Mouse (Mus musculus) urinary bladder, adult 18-20 months (tissue): ENCODE data around the gene Vps50.
"Not testable (repeated sequence)": the region's sequence is repeated elsewhere in the genome, so short reads cannot be mapped to it uniquely, and the experiment has no call there.

Experiments used
- DNase-seq, 2 experiments: peaks; one replicate each; pipeline ENCODE4 v3.0.0; 2022; ENCODE audit warnings: low spot score in 2 of 2, mixed read lengths in 2 of 2

Vps50 gene

DNA sequence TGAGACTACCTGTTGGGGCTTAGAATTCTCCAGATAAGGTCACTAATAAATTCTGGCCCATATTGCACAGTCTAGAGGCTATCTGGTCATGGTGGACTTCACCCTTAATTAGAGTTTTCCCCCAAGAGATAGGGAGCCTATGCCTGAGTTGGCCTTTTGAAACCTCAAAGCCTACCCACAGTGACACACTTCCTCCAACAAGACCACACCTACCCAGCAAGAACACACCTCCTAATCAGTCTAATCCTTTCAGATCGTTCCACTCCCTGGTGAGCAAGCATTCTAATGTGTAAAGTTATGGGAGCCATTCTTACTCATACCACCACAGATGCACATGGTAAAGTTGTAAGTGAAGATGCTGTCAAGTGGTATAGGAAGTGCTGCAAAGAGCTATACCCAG is 37.9 kb downstream of the Vps50 start:
- DNase-seq: no peak

GRCm38 (mm10) chr6:3539470-3539869 is 41.3 kb downstream of the Vps50 start:
- no peak for DNase-seq

- no peak for DNase-seq
Observed at GRCm38 (mm10) chr6:3543862-3544261, 45.7 kb downstream of the Vps50 start.

GRCm38 (mm10) chr6:3544970-3545369 is 46.8 kb downstream of the Vps50 start:
- DNase-seq: no peak

DNA sequence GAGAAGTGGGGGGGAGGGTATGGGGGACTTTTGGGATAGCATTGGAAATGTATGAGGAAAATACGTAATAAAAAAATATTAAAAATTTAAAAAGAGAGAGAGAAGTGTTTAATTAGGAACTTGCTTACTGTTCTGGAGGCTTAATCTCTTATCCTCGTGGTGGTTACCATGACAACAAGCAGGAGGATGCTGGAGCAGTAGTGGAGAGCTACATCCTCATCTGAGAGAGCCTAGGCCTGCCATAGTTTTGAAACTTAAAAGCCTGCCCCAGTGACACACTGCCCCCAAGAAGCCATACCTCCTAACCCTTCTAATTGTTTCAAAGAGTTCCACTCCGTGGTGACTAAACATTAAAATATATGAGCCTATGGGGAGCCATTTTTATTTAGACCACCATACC is 50.8 kb downstream of the Vps50 start:
- DNase-seq: no peak

DNA sequence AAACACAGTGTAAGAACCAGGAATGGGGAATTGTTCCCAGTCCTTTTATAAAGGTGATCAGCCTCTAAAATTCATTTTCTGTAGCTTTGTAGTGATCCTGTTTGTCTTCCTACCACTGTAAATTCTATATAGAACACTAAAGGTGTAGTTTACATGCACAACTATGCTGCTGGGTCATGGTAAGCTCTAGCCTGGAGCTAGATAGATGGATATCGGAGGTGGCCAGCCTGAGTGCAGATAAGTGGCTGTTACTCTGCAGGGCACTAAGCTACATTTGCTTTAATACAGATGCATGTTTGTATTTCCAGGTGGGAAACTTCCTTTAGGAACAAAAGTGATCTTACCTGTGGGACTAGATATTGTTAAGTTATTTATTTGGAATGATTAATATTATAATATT is 51.8 kb downstream of the Vps50 start:
- DNase-seq: no peak

DNA sequence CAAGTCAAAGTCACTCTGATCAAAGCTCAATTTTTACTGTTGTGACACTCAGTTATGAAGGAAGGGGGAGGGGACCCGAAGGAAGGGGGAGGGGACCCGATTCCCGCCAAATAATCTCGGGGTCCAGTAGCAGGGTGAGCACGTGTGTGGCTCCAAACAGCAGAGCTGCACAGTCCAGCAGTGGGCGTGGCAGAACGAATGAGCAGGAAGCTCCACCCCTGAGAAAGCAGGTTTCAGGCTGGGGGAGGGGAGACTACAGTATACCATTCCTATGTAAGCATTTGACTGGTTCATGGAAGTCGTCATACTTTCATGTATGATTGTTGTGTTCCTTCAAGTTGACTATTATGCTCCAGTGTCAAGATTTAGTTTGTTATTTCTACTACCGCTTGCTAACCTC is 54.5 kb downstream of the Vps50 start:
- DNase-seq: not testable (repeated sequence)

DNA sequence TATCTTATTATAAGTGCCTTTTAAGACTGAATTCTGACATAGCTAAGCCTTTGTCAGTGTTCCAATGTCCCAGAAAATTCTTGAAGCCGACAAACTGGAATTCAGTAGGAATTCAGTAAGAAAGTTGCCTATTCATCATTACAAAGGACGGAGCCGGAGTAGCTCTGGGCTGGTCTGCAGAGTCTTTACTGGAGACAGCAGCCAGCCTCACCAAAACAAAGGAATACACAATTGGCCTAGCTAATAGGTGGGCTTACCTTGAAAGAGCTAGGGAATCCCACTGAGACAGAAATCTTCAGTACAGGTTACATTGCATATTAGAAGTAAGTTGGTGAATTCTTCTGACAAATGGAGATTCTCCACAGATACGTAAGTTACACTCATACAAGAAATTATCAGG is 59.0 kb downstream of the Vps50 start:
- no peak for DNase-seq

GRCm38 (mm10) chr6:3560009-3560408 is 61.8 kb downstream of the Vps50 start:
- DNase-seq: no peak

- DNase-seq: no peak
Observed at GRCm38 (mm10) chr6:3562301-3562700, 64.1 kb downstream of the Vps50 start.

- not testable (repeated sequence) for DNase-seq
Observed at GRCm38 (mm10) chr6:3564118-3564517, 65.9 kb downstream of the Vps50 start.

DNA sequence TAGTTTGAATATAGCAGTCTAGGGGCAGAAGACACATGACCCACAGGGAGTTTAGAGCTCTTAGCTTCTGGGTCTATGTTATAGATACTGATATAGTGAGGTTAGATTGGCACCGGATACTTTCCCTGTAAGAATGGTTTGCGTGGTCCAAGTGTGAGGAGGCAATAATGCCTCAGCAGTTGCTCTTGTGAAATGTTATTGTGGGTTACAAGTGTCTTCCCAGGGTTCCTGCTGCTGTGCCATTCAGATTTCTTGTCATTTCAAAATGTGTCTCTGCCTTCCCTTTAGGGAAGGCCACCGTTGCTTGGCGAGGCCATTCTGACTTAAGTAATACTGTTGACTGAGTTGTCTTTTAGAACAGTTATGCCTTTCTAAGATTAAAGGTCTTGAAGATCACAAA is 66.8 kb downstream of the Vps50 start:
- DNase-seq: no peak

GRCm38 (mm10) chr6:3565667-3566066 is 67.5 kb downstream of the Vps50 start:
- DNase-seq: no peak

DNA sequence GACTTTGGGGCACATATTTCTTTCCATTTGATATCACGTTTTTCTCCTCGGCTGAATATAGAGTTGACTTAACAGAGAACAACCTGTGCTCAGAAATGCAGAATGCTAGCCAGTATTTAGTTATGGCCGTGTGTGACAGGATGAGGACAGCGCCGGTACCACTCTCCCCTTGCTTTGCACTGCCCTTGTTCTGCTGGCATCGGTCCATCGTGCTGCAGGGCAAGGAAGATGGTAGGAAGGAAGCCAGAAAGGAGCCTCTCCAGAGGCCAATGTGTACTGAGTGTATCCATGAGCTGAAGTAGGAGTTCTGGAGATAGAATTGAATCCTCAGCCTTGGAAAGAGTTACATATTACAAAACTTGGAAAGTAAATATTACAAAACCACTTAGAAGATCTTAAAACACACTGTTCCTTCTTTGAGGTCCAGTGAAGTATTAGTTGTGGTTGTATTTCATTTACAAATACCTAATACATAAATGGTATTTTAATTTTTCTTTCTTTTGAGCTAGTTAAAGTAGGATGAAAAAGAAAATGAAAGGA is 69.0 kb downstream of the Vps50 start:
- DNase-seq: no peak

- DNase-seq: no peak
Observed at GRCm38 (mm10) chr6:3572221-3572815, 74.1 kb downstream of the Vps50 start.

- no peak for DNase-seq
Observed at GRCm38 (mm10) chr6:3573787-3574186, 75.6 kb downstream of the Vps50 start.

GRCm38 (mm10) chr6:3585402-3585801 is 87.2 kb downstream of the Vps50 start:
- no peak for DNase-seq

DNA sequence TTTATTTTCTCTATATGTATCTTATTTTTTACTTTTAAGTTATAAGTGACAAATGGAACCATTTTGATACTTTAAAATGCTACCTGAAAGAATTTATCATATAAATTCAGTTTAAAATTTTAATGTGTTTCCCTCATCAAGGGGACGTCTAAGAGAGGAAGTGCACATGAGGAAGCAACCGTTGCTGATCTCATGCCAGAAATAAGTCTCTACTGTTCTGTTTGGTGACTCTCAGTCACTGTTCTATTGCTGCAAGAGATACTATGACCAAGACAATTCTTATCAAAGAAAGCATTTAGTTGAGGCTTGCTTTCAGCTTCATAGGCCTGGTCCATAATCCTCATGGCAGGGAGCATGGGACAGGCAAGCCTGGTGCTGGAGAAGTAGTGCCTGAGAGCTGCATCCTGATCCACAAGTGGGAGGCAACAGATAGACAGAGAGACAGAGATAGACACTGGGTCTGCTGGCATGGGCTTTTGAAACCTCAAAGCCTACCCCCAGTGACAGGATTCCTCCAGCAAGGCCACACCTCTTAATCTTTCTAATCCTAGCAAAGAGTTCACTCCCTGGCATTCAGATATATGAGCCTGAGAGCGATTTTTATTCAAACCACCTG is 92.2 kb downstream of the Vps50 start:
- DNase-seq: no peak

- DNase-seq: no peak
Observed at GRCm38 (mm10) chr6:3594246-3594645, 96.1 kb downstream of the Vps50 start.

DNA sequence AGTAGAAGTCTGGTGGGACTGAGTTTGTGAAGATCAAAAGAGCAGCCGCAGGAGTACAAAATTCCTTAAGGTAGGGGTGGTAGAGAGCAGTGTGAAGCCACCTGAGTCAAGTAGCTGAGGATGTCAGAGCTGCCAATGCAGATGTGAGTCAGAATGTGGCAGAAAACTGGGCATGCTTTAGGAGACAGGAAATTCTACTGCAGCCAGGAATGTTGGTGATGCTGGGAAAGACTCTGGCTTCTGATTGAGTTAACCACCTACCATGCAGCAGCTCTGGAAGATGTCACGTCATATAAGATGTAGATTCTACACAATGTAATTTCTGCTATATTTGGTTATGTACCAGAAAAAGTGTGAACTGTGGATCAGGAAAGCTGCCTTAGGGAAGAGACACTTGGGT is 114.6 kb downstream of the Vps50 start:
- DNase-seq: no peak

DNA sequence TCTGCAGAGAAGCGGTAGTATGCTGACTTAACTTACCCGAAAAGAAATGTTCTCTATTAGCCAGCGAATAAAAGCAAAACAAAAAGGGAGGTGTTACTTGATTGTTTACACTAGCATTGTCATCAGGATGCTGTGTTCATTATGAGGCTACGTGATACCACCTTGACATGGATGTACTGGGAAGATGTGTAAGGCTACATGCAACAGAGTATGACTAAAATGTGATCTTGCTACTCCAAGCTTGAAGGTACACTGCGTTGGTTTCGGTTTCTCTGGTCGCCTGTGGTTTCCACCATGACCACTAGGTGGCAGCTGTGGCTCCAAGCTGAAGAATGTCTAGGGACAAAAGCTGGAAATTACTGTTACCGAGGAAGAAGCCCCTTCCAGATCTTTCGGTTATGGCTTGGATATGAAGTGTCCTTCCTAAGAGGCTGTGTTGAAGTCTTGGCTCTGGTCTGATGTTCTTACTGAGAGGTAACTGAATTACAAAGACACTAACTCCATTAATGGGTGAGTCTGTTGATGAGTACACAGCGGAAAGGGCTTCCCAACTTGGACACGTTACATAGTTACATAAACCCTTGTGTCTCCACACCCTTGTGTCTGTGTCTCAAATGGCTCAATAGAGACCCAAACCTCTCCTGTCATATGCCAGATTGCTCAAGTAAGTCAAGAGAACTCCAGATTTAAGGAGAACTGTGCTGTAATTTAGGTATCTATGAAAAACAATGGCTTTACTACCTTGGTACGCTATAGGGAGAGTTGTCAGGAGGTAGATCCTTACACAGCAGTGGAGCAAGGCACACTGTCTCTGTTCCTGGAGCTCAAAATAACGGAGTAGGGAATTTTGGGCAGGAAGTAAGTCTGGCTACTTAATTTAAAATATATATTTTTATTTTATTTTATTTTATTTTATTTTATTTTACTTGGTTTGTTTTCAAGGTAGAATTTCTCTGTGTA is 122.5 kb downstream of the Vps50 start:
- DNase-seq: peak in 1 of 2 experiments; percentile 5
